Mouse (Mus musculus) liver, embryonic 12.5 days (tissue): ENCODE results near the gene Kcnk3. TPM values are rescaled to one million over a fixed set of nuclear protein-coding genes. Genes with fewer than 3 reads are reported as not detected.
A peak's percentile ranks its signal among the peaks of the same experiment; 100 is the strongest.

ENCODE experiments used
- ATAC-seq: fragments of 200-750 bp; cut with Nextera tagmentation; 2 replicates; pipeline ENCODE4 v1.8.0; 2017; ENCODE audit warnings: moderate number of reproducible peaks, mild to moderate bottlenecking, moderate library complexity
- H3K27ac ChIP-seq: fragments of 300-500 bp; sonication (generic); 2 replicates; pipeline ENCODE4 v1.5.1; 2016; ENCODE audit warnings: mild to moderate bottlenecking
- H3K27me3 ChIP-seq: fragments of 300-500 bp; sonication (generic); replicated peaks from 2 replicates; pipeline ENCODE4 v1.6.1; 2016; ENCODE audit warnings: mild to moderate bottlenecking, moderate library complexity
- H3K36me3 ChIP-seq: fragments of 300-500 bp; sonication (generic); 2 replicates; pipeline ENCODE4 v1.6.1; 2016; ENCODE audit warnings: mild to moderate bottlenecking, moderate library complexity
- H3K4me1 ChIP-seq: fragments of 300-500 bp; sonication (generic); 2 replicates; pipeline ENCODE4 v1.6.1; 2016
- H3K4me2 ChIP-seq: fragments of 300-500 bp; sonication (generic); 2 replicates; pipeline ENCODE4 v1.6.1; 2016; ENCODE audit warnings: mild to moderate bottlenecking, moderate library complexity
- H3K4me3 ChIP-seq: fragments of 300-500 bp; sonication (generic); 2 replicates; pipeline ENCODE4 v1.5.1; 2016; ENCODE audit warnings: mild to moderate bottlenecking, moderate library complexity
- H3K9ac ChIP-seq: fragments of 300-500 bp; sonication (generic); 2 replicates; pipeline ENCODE4 v1.6.1; 2016; ENCODE audit warnings: mild to moderate bottlenecking, moderate library complexity
- H3K9me3 ChIP-seq: fragments of 300-500 bp; sonication (generic); replicated peaks from 2 replicates; pipeline ENCODE4 v1.6.1; 2016; ENCODE audit warnings: mild to moderate bottlenecking, moderate library complexity
- whole genome bisulfite sequencing: fragments of 180-500 bp; shearing (Covaris S2); methylation state at CpG from one replicate; pipeline ENCODE4 v1.1.7; 2016; ENCODE audit not compliant: insufficient replicate concordance; 5-methylcytosine and 5-hydroxymethylcytosine counted together
- polyA plus RNA-seq: library from polyadenylated mRNA; unstranded; fragments of >200 nt; fragmentation: Nextera tagmentation; extraction: Ambion mirVana; gene quantifications from 2 replicates; pipeline ENCODE4 v1.2.1, GENCODE M21; 2016

The Kcnk3 gene
- polyA plus RNA-seq, 1 experiment from 2014 or later: 0.08 TPM

GRCm38 (mm10) chr5:30617357-30617756 is 29.4 kb downstream of the Kcnk3 start:
- ATAC-seq: no peak

GRCm38 (mm10) chr5:30617851-30618250 is 29.9 kb downstream of the Kcnk3 start:
- WGBS: 33% methylated on average over 11 of the region's 11 CpGs
- ATAC-seq: no peak
- no peak overlapping the region for H3K4me2 ChIP-seq
- H3K36me3 ChIP-seq: no peaks in the 10 kb centered on the region
- H3K9ac ChIP-seq: no peak overlapping the region
- H3K27ac ChIP-seq: no peak overlapping the region
- H3K9me3 ChIP-seq: no peaks in the 10 kb centered on the region
- peaks cover 54% of the 10 kb centered on the region for H3K27me3 ChIP-seq
- H3K4me3 ChIP-seq: no peak overlapping the region
- H3K4me1 ChIP-seq: peaks cover 39% of the 10 kb centered on the region

More at GRCm38 (mm10) chr5:30617357-30617756, 29.4 kb downstream of the Kcnk3 start:
- H3K9me3 ChIP-seq: no peaks in the 10 kb centered on the region
- no peak overlapping the region for H3K9ac ChIP-seq
- no peak overlapping the region for H3K4me3 ChIP-seq
- H3K27me3 ChIP-seq: peaks cover 49% of the 10 kb centered on the region
- H3K4me1 ChIP-seq: peaks cover 34% of the 10 kb centered on the region
- WGBS: 8% methylated on average over 3 of the region's 3 CpGs
- H3K4me2 ChIP-seq: no peak overlapping the region
- no peak overlapping the region for H3K27ac ChIP-seq
- H3K36me3 ChIP-seq: no peaks in the 10 kb centered on the region

GRCm38 (mm10) chr5:30618376-30619003 is 30.5 kb downstream of the Kcnk3 start:
- ATAC-seq: no peak
- no peak overlapping the region for H3K9ac ChIP-seq
- H3K36me3 ChIP-seq: no peaks in the 10 kb centered on the region
- peaks cover 60% of the 10 kb centered on the region for H3K27me3 ChIP-seq
- H3K27ac ChIP-seq: no peak overlapping the region
- no peak overlapping the region for H3K4me3 ChIP-seq
- WGBS: 58% methylated on average over 8 of the region's 8 CpGs
- H3K4me1 ChIP-seq: peaks cover 40% of the 10 kb centered on the region
- H3K4me2 ChIP-seq: no peak overlapping the region
- no peaks in the 10 kb centered on the region for H3K9me3 ChIP-seq

GRCm38 (mm10) chr5:30619211-30619610 is 31.2 kb downstream of the Kcnk3 start:
- peaks cover 67% of the 10 kb centered on the region for H3K27me3 ChIP-seq
- H3K9me3 ChIP-seq: no peaks in the 10 kb centered on the region
- no peak overlapping the region for H3K9ac ChIP-seq
- H3K4me2 ChIP-seq: no peak overlapping the region
- H3K27ac ChIP-seq: no peak overlapping the region
- ATAC-seq: no peak
- 54% methylated on average over 2 of the region's 2 CpGs for WGBS
- peaks cover 38% of the 10 kb centered on the region for H3K4me1 ChIP-seq
- no peak overlapping the region for H3K4me3 ChIP-seq
- H3K36me3 ChIP-seq: no peaks in the 10 kb centered on the region

GRCm38 (mm10) chr5:30620567-30620966 is 32.6 kb downstream of the Kcnk3 start:
- Histone ChIP-seq H3K9ac (no peak overlapping the region), H3K4me2 (no peak overlapping the region), H3K4me3 (no peak overlapping the region), H3K27me3 (peaks cover 73% of the 10 kb centered on the region), H3K36me3 (no peaks in the 10 kb centered on the region), H3K4me1 (peaks cover 29% of the 10 kb centered on the region), H3K27ac (no peak overlapping the region), H3K9me3 (no peaks in the 10 kb centered on the region)
- no peak for ATAC-seq
- WGBS: 81% methylated on average over 20 of the region's 20 CpGs

- H3K9me3 ChIP-seq: no peaks in the 10 kb centered on the region
- 72% methylated on average over 9 of the region's 9 CpGs for WGBS
- H3K4me2 ChIP-seq: no peak overlapping the region
- H3K36me3 ChIP-seq: no peaks in the 10 kb centered on the region
- no peak for ATAC-seq
- H3K27ac ChIP-seq: no peak overlapping the region
- H3K4me3 ChIP-seq: no peak overlapping the region
- no peak overlapping the region for H3K9ac ChIP-seq
- H3K4me1 ChIP-seq: peaks cover 29% of the 10 kb centered on the region
- H3K27me3 ChIP-seq: peaks cover 76% of the 10 kb centered on the region
Measured at GRCm38 (mm10) chr5:30621211-30621790, 33.3 kb downstream of the Kcnk3 start.

GRCm38 (mm10) chr5:30621844-30622176 is 33.8 kb downstream of the Kcnk3 start:
- Histone ChIP-seq H3K4me1 (peaks cover 24% of the 10 kb centered on the region), H3K4me2 (peak overlapping the region; percentile 60), H3K36me3 (no peaks in the 10 kb centered on the region), H3K9ac (no peak overlapping the region), H3K9me3 (no peaks in the 10 kb centered on the region), H3K4me3 (no peak overlapping the region), H3K27ac (no peak overlapping the region), H3K27me3 (peaks cover 79% of the 10 kb centered on the region)
- 46% methylated on average over 22 of the region's 22 CpGs for WGBS
- no peak for ATAC-seq

GRCm38 (mm10) chr5:30622177-30622840 is 34.3 kb downstream of the Kcnk3 start:
- Histone ChIP-seq H3K9ac (peak overlapping the region; percentile 8; the same call in 1 of the 2 replicates), H3K9me3 (no peaks in the 10 kb centered on the region), H3K36me3 (no peaks in the 10 kb centered on the region), H3K4me2 (peak overlapping the region; percentile 60), H3K27me3 (peaks cover 81% of the 10 kb centered on the region), H3K4me3 (peak overlapping the region; percentile 33), H3K27ac (no peak overlapping the region), H3K4me1 (peaks cover 22% of the 10 kb centered on the region)
- WGBS: 5% methylated on average over 69 of the region's 69 CpGs
- ATAC-seq: no peak

GRCm38 (mm10) chr5:30622841-30623185 is 34.8 kb downstream of the Kcnk3 start:
- H3K4me1 ChIP-seq: peaks cover 17% of the 10 kb centered on the region
- H3K27ac ChIP-seq: no peak overlapping the region
- H3K9ac ChIP-seq: no peak overlapping the region
- H3K9me3 ChIP-seq: no peaks in the 10 kb centered on the region
- H3K4me2 ChIP-seq: peak overlapping the region; percentile 60
- no peak for ATAC-seq
- H3K27me3 ChIP-seq: peaks cover 77% of the 10 kb centered on the region
- no peaks in the 10 kb centered on the region for H3K36me3 ChIP-seq
- 7% methylated on average over 10 of the region's 10 CpGs for WGBS
- H3K4me3 ChIP-seq: peak overlapping the region; percentile 33

- Histone ChIP-seq H3K9ac (no peak overlapping the region), H3K27ac (no peak overlapping the region), H3K36me3 (no peaks in the 10 kb centered on the region), H3K4me3 (no peak overlapping the region), H3K9me3 (no peaks in the 10 kb centered on the region), H3K4me2 (no peak overlapping the region; the same call in 1 of the 2 replicates), H3K27me3 (peaks cover 72% of the 10 kb centered on the region), H3K4me1 (peaks cover 13% of the 10 kb centered on the region)
- no peak for ATAC-seq
- 44% methylated on average over 2 of the region's 2 CpGs for WGBS
Measured at GRCm38 (mm10) chr5:30623380-30623779, 35.4 kb downstream of the Kcnk3 start.

- Histone ChIP-seq H3K27me3 (peaks cover 69% of the 10 kb centered on the region), H3K9ac (no peak overlapping the region), H3K4me2 (no peak overlapping the region), H3K36me3 (no peaks in the 10 kb centered on the region), H3K4me3 (no peak overlapping the region), H3K9me3 (no peaks in the 10 kb centered on the region), H3K27ac (no peak overlapping the region), H3K4me1 (peaks cover 13% of the 10 kb centered on the region)
- ATAC-seq: no peak
- 22% methylated on average over 1 of the region's 1 CpGs for WGBS
Measured at GRCm38 (mm10) chr5:30624311-30624710, 36.3 kb downstream of the Kcnk3 start.

- Histone ChIP-seq H3K4me2 (no peak overlapping the region), H3K36me3 (no peaks in the 10 kb centered on the region), H3K9ac (no peak overlapping the region), H3K4me1 (peaks cover 13% of the 10 kb centered on the region), H3K27ac (no peak overlapping the region), H3K27me3 (peaks cover 72% of the 10 kb centered on the region), H3K9me3 (no peaks in the 10 kb centered on the region), H3K4me3 (no peak overlapping the region)
- ATAC-seq: no peak
- 35% methylated on average over 4 of the region's 4 CpGs for WGBS
Measured at GRCm38 (mm10) chr5:30624908-30625307, 36.9 kb downstream of the Kcnk3 start.
